Mouse (Mus musculus): ENCODE results near the gene Plekhg4. TPM values are rescaled to one million over a fixed set of nuclear protein-coding genes. Genes with fewer than 3 reads are reported as not detected.

Plekhg4 gene
- polyA plus RNA-seq, 1 experiment from 2014 or later, result 1.1 TPM

DNA sequence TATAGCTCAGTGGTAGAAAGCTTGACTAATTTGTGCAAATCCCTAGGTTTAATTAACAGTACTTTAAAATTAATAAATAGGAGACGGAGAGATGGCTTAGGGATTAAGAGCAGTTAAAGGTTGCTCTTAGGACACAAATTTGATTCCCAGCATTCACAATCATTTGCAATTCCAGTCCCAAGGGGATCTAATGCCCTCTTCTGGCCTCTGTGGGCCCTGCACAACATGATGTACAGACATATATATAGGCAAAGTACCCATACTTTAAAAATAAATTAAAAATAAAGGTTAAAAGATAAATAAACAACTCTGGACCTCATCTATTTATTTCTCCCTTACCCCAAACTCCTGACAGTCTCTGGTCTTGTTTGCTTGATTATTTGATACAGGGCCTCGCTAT is 45.9 kb downstream of the Plekhg4 start:
- peaks cover 2% of the 10 kb centered on the region; the same call in 1 of the 2 replicates for H3K27me3 ChIP-seq
- no peaks in the 10 kb centered on the region for H3K36me3 ChIP-seq
- 0 out of 2 replicates have a peak, but pooled peaks cover under 1% of the 10 kb centered on the region for H3K4me1 ChIP-seq
- no peaks in the 10 kb centered on the region for H3K9me3 ChIP-seq
- no peak for ATAC-seq (replicated peaks)
- no peak overlapping the region for H3K4me3 ChIP-seq
- no peak overlapping the region for H3K27ac ChIP-seq (replicated peaks)
- H3K9ac ChIP-seq (replicated peaks), result no peak overlapping the region
- H3K4me2 ChIP-seq (replicated peaks), result no peak overlapping the region
- WGBS, result 68% methylated on average over 2 of the region's 2 CpGs

- Histone ChIP-seq H3K36me3 (no peaks in the 10 kb centered on the region), H3K4me1 (no peaks in the 10 kb centered on the region), H3K27me3 (no peaks in the 10 kb centered on the region), H3K27ac (replicated peaks) (no peak overlapping the region), H3K4me3 (no peak overlapping the region), H3K9ac (replicated peaks) (no peak overlapping the region), H3K4me2 (replicated peaks) (no peak overlapping the region), H3K9me3 (no peaks in the 10 kb centered on the region)
- WGBS, result 89% methylated on average over 4 of the region's 4 CpGs
- no peak for ATAC-seq (replicated peaks)
Measured at GRCm38 (mm10) chr8:105419800-105420199, 46.7 kb downstream of the Plekhg4 start.

- Histone ChIP-seq H3K36me3 (no peaks in the 10 kb centered on the region), H3K4me3 (no peak overlapping the region), H3K4me2 (replicated peaks) (no peak overlapping the region), H3K9me3 (no peaks in the 10 kb centered on the region), H3K9ac (replicated peaks) (no peak overlapping the region), H3K27me3 (no peaks in the 10 kb centered on the region), H3K4me1 (no peaks in the 10 kb centered on the region), H3K27ac (replicated peaks) (no peak overlapping the region)
- WGBS, result 70% methylated on average over 1 of the region's 1 CpGs
- ATAC-seq (replicated peaks), result no peak
Measured at GRCm38 (mm10) chr8:105422006-105422405, 48.9 kb downstream of the Plekhg4 start.

GRCm38 (mm10) chr8:105426878-105427277 is 53.8 kb downstream of the Plekhg4 start:
- H3K9ac ChIP-seq (replicated peaks), result no peak overlapping the region
- no peak overlapping the region for H3K4me3 ChIP-seq
- H3K27ac ChIP-seq (replicated peaks), result no peak overlapping the region
- no peaks in the 10 kb centered on the region for H3K36me3 ChIP-seq
- H3K4me2 ChIP-seq (replicated peaks), result no peak overlapping the region
- no peaks in the 10 kb centered on the region for H3K9me3 ChIP-seq
- no peaks in the 10 kb centered on the region for H3K27me3 ChIP-seq
- 83% methylated on average over 6 of the region's 6 CpGs for WGBS
- ATAC-seq (replicated peaks), result no peak
- H3K4me1 ChIP-seq, result peaks cover 2% of the 10 kb centered on the region; the same call in 1 of the 2 replicates

GRCm38 (mm10) chr8:105431743-105432515 is 58.9 kb downstream of the Plekhg4 start:
- WGBS, result 30% methylated on average over 7 of the region's 7 CpGs
- H3K4me2 ChIP-seq (replicated peaks), result no peak overlapping the region
- no peak overlapping the region for H3K4me3 ChIP-seq
- no peak overlapping the region for H3K27ac ChIP-seq (replicated peaks)
- H3K36me3 ChIP-seq, result no peaks in the 10 kb centered on the region
- no peaks in the 10 kb centered on the region for H3K9me3 ChIP-seq
- ATAC-seq (replicated peaks), result no peak
- no peak overlapping the region for H3K9ac ChIP-seq (replicated peaks)
- peaks cover 24% of the 10 kb centered on the region for H3K4me1 ChIP-seq
- no peaks in the 10 kb centered on the region for H3K27me3 ChIP-seq

Other genes with a start within 250 kb of the Plekhg4 start
- 0.10 and 0.15 TPM in 2 replicates for gene Ces4a, start 241.5 kb upstream of the Plekhg4 start, polyA plus RNA-seq (2015; fragmentation: Nextera tagmentation; extraction: Ambion mirVana)
- 33.4 and 35.4 TPM in 2 replicates for gene Cbfb, start 202.6 kb upstream of the Plekhg4 start, polyA plus RNA-seq (2015; fragmentation: Nextera tagmentation; extraction: Ambion mirVana)
- gene D230025D16Rik, start 148.1 kb upstream of the Plekhg4 start, polyA plus RNA-seq (2015; fragmentation: Nextera tagmentation; extraction: Ambion mirVana), result 32.5 and 33.1 TPM in 2 replicates
- gene B3gnt9, start 118.1 kb upstream of the Plekhg4 start, polyA plus RNA-seq (2015; fragmentation: Nextera tagmentation; extraction: Ambion mirVana), result 2.9 and 3.0 TPM in 2 replicates
- 21.1 and 23.7 TPM in 2 replicates for gene Tradd, start 108.7 kb upstream of the Plekhg4 start, polyA plus RNA-seq (2015; fragmentation: Nextera tagmentation; extraction: Ambion mirVana)
- 0.72 and 0.85 TPM in 2 replicates for gene Fbxl8, start 108.6 kb upstream of the Plekhg4 start, polyA plus RNA-seq (2015; fragmentation: Nextera tagmentation; extraction: Ambion mirVana)
- gene Hsf4, start 103.5 kb upstream of the Plekhg4 start, polyA plus RNA-seq (2015; fragmentation: Nextera tagmentation; extraction: Ambion mirVana), result 0.15 and 0.34 TPM in 2 replicates
- gene Nol3, start 97.1 kb upstream of the Plekhg4 start, polyA plus RNA-seq (2015; fragmentation: Nextera tagmentation; extraction: Ambion mirVana), result 2.0 and 2.2 TPM in 2 replicates
- 96.2 and 101 TPM in 2 replicates for gene 4931428F04Rik, start 83.4 kb upstream of the Plekhg4 start, polyA plus RNA-seq (2015; fragmentation: Nextera tagmentation; extraction: Ambion mirVana)
- gene Exoc3l, start 77.2 kb upstream of the Plekhg4 start, polyA plus RNA-seq (2015; fragmentation: Nextera tagmentation; extraction: Ambion mirVana), result 10.1 and 11.9 TPM in 2 replicates
- gene E2f4, start 75.6 kb upstream of the Plekhg4 start, polyA plus RNA-seq (2015; fragmentation: Nextera tagmentation; extraction: Ambion mirVana), result 44.2 and 48.1 TPM in 2 replicates
- gene Elmo3, start 67.7 kb upstream of the Plekhg4 start, polyA plus RNA-seq (2015; fragmentation: Nextera tagmentation; extraction: Ambion mirVana), result 0.84 and 0.98 TPM in 2 replicates
- gene Lrrc29, start 47.0 kb upstream of the Plekhg4 start, polyA plus RNA-seq (2015; fragmentation: Nextera tagmentation; extraction: Ambion mirVana), result 0.59 and 0.83 TPM in 2 replicates
- gene Tmem208, start 46.9 kb upstream of the Plekhg4 start, polyA plus RNA-seq (2015; fragmentation: Nextera tagmentation; extraction: Ambion mirVana), result 116 and 120 TPM in 2 replicates
- 0.34 and 0.48 TPM in 2 replicates for gene Fhod1, start 25.3 kb upstream of the Plekhg4 start, polyA plus RNA-seq (2015; fragmentation: Nextera tagmentation; extraction: Ambion mirVana)
- 6.9 and 7.9 TPM in 2 replicates for gene Slc9a5, start 24.4 kb upstream of the Plekhg4 start, polyA plus RNA-seq (2015; fragmentation: Nextera tagmentation; extraction: Ambion mirVana)
- 0.10 TPM in 1 of 2 replicates, not detected in the other for gene Kctd19, start 40.2 kb downstream of the Plekhg4 start, polyA plus RNA-seq (2015; fragmentation: Nextera tagmentation; extraction: Ambion mirVana)
- gene Lrrc36, start 40.3 kb downstream of the Plekhg4 start, polyA plus RNA-seq (2015; fragmentation: Nextera tagmentation; extraction: Ambion mirVana), result 0.52 and 0.88 TPM in 2 replicates
- gene Tppp3, start 98.3 kb downstream of the Plekhg4 start, polyA plus RNA-seq (2015; fragmentation: Nextera tagmentation; extraction: Ambion mirVana), result 35.1 and 54.8 TPM in 2 replicates
- 28.8 and 31.3 TPM in 2 replicates for gene Zdhhc1, start 123.6 kb downstream of the Plekhg4 start, polyA plus RNA-seq (2015; fragmentation: Nextera tagmentation; extraction: Ambion mirVana)
- gene Hsd11b2, start 145.5 kb downstream of the Plekhg4 start, polyA plus RNA-seq (2015; fragmentation: Nextera tagmentation; extraction: Ambion mirVana), result 1.4 and 1.7 TPM in 2 replicates
- gene Atp6v0d1, start 192.8 kb downstream of the Plekhg4 start, polyA plus RNA-seq (2015; fragmentation: Nextera tagmentation; extraction: Ambion mirVana), result 184 and 193 TPM in 2 replicates
- 26.5 and 29.0 TPM in 2 replicates for gene Ripor1, start 232.0 kb downstream of the Plekhg4 start, polyA plus RNA-seq (2015; fragmentation: Nextera tagmentation; extraction: Ambion mirVana)